ENCODE assay signal across 21 mouse cellular contexts in the genomic region with DNA sequence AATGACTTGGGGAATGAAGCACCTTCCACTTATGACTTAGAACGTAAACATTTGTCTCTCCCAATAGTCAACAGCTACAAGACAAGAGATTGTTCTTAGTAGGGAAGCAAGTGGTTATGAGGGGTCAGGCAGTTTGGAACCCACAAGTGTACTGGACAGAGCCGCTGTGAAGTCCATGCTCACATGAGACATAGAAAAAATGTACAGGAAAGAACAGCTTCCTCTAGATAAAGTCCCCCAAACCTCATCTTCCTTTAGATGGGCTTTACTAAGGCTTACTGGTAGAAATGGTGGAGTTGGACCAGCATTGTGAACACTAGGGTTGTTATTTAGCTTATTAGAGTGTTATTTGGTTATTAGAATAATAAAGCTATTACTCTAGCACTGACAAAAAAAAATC.
"Had no signal": no experiment of that assay in that cellular context is flagged by ENCODE, and none has a peak within 500 bp of the region (broad histone marks: within the 10 kb centered on the region; RNA-seq: fewer than 3 reads in every experiment).

No protein-coding gene starts in this region.

- H3K4me2 ChIP-seq: intestine, embryonic 15.5 days; kidney, embryonic 15.5 days; limb, embryonic 13.5 days; liver, embryonic 15.5 days; midbrain, embryonic 12.5 days; midbrain, embryonic 15.5 days; neural tube, embryonic 13.5 days; stomach, embryonic 15.5 days had no signal

- H3K4me1 ChIP-seq: intestine, embryonic 15.5 days had no signal

- ATAC-seq: intestine, embryonic 15.5 days; midbrain, embryonic 15.5 days had no signal

- H3K9me3 ChIP-seq: intestine, embryonic 15.5 days; kidney, embryonic 15.5 days; limb, embryonic 13.5 days; liver, embryonic 15.5 days; midbrain, embryonic 12.5 days; midbrain, embryonic 15.5 days; neural tube, embryonic 13.5 days; stomach, embryonic 15.5 days had no signal

- H3K9ac ChIP-seq: intestine, embryonic 15.5 days; kidney, embryonic 15.5 days; limb, embryonic 13.5 days; liver, embryonic 15.5 days; midbrain, embryonic 12.5 days; midbrain, embryonic 15.5 days; neural tube, embryonic 13.5 days; stomach, embryonic 15.5 days had no signal

- H3K27me3 ChIP-seq: intestine, embryonic 15.5 days; kidney, embryonic 15.5 days; limb, embryonic 13.5 days; liver, embryonic 15.5 days; midbrain, embryonic 12.5 days; midbrain, embryonic 15.5 days; neural tube, embryonic 13.5 days; stomach, embryonic 15.5 days had no signal

- H3K4me3 ChIP-seq: intestine, embryonic 15.5 days; kidney, embryonic 15.5 days; left cerebral cortex, adult 2 months; limb, embryonic 13.5 days; liver, embryonic 15.5 days; midbrain, embryonic 12.5 days; midbrain, embryonic 15.5 days; myocyte; neural tube, embryonic 13.5 days; stomach, embryonic 15.5 days had no signal

- H3K27ac ChIP-seq: intestine, embryonic 15.5 days; kidney, embryonic 15.5 days; left cerebral cortex, adult 2 months; limb, embryonic 13.5 days; liver, embryonic 15.5 days; midbrain, embryonic 12.5 days; midbrain, embryonic 15.5 days; neural tube, embryonic 13.5 days; stomach, embryonic 15.5 days had no signal

- DNase-seq: kidney, adult 11 months; kidney, adult 8-10 months; kidney, postnatal 10 days; kidney, postnatal 36 days; layer of hippocampus, postnatal 36 days; lung, adult 2 months; retina, postnatal 1 day; right cerebral cortex, postnatal 25 days; spleen, adult 18-20 months; thymus, adult 18-20 months; thymus, postnatal 36 days had no signal

- H3K36me3 ChIP-seq: intestine, embryonic 15.5 days; kidney, embryonic 15.5 days; limb, embryonic 13.5 days; liver, embryonic 15.5 days; midbrain, embryonic 12.5 days; midbrain, embryonic 15.5 days; neural tube, embryonic 13.5 days; stomach, embryonic 15.5 days had no signal
